ENCODE assay signal across 16 mouse cellular contexts in genomic region chr6:142455314-142455996, GRCm38 (mm10). TPM values are rescaled to one million over a fixed set of nuclear protein-coding genes. Genes with fewer than 3 reads are reported as not detected.
DNase-seq lines count a peak whose midpoint lies in the region; ATAC-seq lines count a peak whose summit lies in the region.
"Had no signal": no experiment of that assay in that cellular context is flagged by ENCODE, and none has a peak within 500 bp of the region (broad histone marks: within the 10 kb centered on the region; RNA-seq: fewer than 3 reads in every experiment).

No protein-coding gene starts in this region.

- no peaks in the 10 kb centered on the region for H3K4me1 ChIP-seq in lung, embryonic 15.5 days
- H3K4me1 ChIP-seq: liver, embryonic 15.5 days had no signal

- H3K36me3 ChIP-seq in lung, embryonic 15.5 days = no peaks in the 10 kb centered on the region
- H3K36me3 ChIP-seq: midbrain, embryonic 12.5 days; neural tube, embryonic 12.5 days had no signal

- H3K4me3 ChIP-seq in lung, embryonic 15.5 days = no peak overlapping the region
- H3K4me3 ChIP-seq: liver, embryonic 15.5 days; midbrain, embryonic 12.5 days; neural tube, embryonic 12.5 days had no signal

- H3K27me3 ChIP-seq in lung, embryonic 15.5 days = no peaks in the 10 kb centered on the region
- H3K27me3 ChIP-seq: liver, embryonic 15.5 days; midbrain, embryonic 12.5 days; neural tube, embryonic 12.5 days had no signal

- no peak overlapping the region for H3K27ac ChIP-seq in lung, embryonic 15.5 days
- H3K27ac ChIP-seq: liver, embryonic 15.5 days; midbrain, embryonic 12.5 days; neural tube, embryonic 12.5 days had no signal

- no peaks in the 10 kb centered on the region for H3K9me3 ChIP-seq in lung, embryonic 15.5 days
- H3K9me3 ChIP-seq: liver, embryonic 15.5 days; midbrain, embryonic 12.5 days; neural tube, embryonic 12.5 days had no signal

- ATAC-seq in frontal cortex, adult (ENCODE audit: low TSS enrichment) = peak; percentile 92
- ATAC-seq in lung, embryonic 15.5 days (ENCODE audit: borderline replicate concordance, extremely low read depth, low FRiP score, low TSS enrichment) = peak; percentile 69; the same call in 1 of the 2 replicates

- DNase-seq in frontal cortex, postnatal 25 days (ENCODE audit: low spot score in 2 of 2) = no peak
- DNase-seq in lung, postnatal 14 days = no peak
- peak; percentile 26 for DNase-seq in brain, adult 2 months (ENCODE audit: low read depth, low spot score)
- DNase-seq in retina, embryonic 14.5 days (ENCODE audit: low spot score) = peak; percentile 35
- DNase-seq in cerebellum, adult 9-11 months = no peak
- DNase-seq in urinary bladder, postnatal 14 days (ENCODE audit: low spot score) = no peak
- DNase-seq: adrenal gland, postnatal 10 days; kidney, postnatal 10 days had no signal

- WGBS in lung, embryonic 15.5 days = 60% methylated on average over 7 of the region's 7 CpGs

- H3K9ac ChIP-seq in lung, embryonic 15.5 days = no peak overlapping the region
- H3K9ac ChIP-seq: liver, embryonic 15.5 days; midbrain, embryonic 12.5 days; neural tube, embryonic 12.5 days had no signal

- no peak overlapping the region for H3K4me2 ChIP-seq in lung, embryonic 15.5 days
- H3K4me2 ChIP-seq: heart, embryonic 11.5 days; liver, embryonic 15.5 days; midbrain, embryonic 12.5 days; neural tube, embryonic 12.5 days had no signal

RNA-seq across cellular contexts. Expression of gene Gys2, which starts 17.5 kb away (rescaled TPM):
- polyA plus RNA-seq in lung, embryonic 15.5 days (2015; fragmentation: Nextera tagmentation; extraction: Ambion mirVana) = 0.10 and 0.36 TPM in 2 replicates
- polyA plus RNA-seq: cortical plate, adult 2 months; hindbrain, embryonic 11.5 days; midbrain, embryonic 12.5 days had no signal

RNA-seq across cellular contexts. Expression of gene Spx, which starts 42.2 kb away (rescaled TPM):
- 0.61 and 0.91 TPM in 2 replicates for polyA plus RNA-seq in lung, embryonic 15.5 days (2015; fragmentation: Nextera tagmentation; extraction: Ambion mirVana)

RNA-seq across cellular contexts. Expression of gene Ldhb, which starts 52.3 kb away (rescaled TPM):
- 252 and 254 TPM in 2 replicates for polyA plus RNA-seq in lung, embryonic 15.5 days (2015; fragmentation: Nextera tagmentation; extraction: Ambion mirVana)

Comparison
In these comparisons a context has a peak if more than half of its experiments do, and no peak if none do; other contexts are left out.
1. DNase-seq: peak in brain, adult 2 months (single experiment) and retina, embryonic 14.5 days (single experiment); none in frontal cortex, postnatal 25 days (0 of 2), lung, postnatal 14 days (single experiment), cerebellum, adult 9-11 months (single experiment) and urinary bladder, postnatal 14 days (single experiment).